Mouse (Mus musculus) WW6 (cell line): ENCODE measurements around the gene Ears2.
A peak's percentile ranks its signal among the peaks of the same experiment; 100 is the strongest.
"Not testable (repeated sequence)": the region's sequence is repeated elsewhere in the genome, so short reads cannot be mapped to it uniquely, and the experiment has no call there.

ENCODE experiments used
- DNase-seq: peaks from one replicate; pipeline ENCODE4 v3.0.0-alpha.2; 2013; ENCODE audit warnings: low read depth, low spot score

Ears2 gene

GRCm38 (mm10) chr7:122066945-122067516, at the start of gene Ears2, which contains the start of gene Ubfd1:
Gene Ears2, minus strand, starts transcription at chr7:122067263.
Gene Ubfd1, plus strand, starts transcription at chr7:122067175.
- DNase-seq = peak; percentile 93

DNA sequence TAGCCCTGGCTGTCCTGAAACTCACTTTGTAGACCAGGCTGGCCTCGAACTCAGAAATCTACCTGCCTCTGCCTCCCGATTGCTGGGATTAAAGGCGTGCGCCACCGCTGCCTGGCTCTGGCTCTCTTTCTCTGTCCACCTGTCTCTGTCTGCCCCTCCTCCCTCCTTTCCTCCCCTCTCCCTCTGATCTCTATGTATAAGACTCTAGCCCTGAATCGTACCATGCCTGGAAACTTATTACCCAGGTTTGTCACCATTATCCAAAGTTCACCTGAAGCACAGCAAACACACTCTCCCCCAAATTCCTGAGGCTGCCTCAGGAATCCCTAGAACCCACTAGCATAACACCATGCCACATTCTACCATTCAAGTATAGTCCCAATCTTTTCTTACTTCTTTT, 41.1 kb upstream of the Ears2 start:
- DNase-seq = no peak

GRCm38 (mm10) chr7:122101747-122102244, 34.7 kb upstream of the Ears2 start, which contains the start of gene Ndufab1:
Gene Ndufab1, minus strand, starts transcription at chr7:122101886.
- peak; percentile 84 for DNase-seq

DNA sequence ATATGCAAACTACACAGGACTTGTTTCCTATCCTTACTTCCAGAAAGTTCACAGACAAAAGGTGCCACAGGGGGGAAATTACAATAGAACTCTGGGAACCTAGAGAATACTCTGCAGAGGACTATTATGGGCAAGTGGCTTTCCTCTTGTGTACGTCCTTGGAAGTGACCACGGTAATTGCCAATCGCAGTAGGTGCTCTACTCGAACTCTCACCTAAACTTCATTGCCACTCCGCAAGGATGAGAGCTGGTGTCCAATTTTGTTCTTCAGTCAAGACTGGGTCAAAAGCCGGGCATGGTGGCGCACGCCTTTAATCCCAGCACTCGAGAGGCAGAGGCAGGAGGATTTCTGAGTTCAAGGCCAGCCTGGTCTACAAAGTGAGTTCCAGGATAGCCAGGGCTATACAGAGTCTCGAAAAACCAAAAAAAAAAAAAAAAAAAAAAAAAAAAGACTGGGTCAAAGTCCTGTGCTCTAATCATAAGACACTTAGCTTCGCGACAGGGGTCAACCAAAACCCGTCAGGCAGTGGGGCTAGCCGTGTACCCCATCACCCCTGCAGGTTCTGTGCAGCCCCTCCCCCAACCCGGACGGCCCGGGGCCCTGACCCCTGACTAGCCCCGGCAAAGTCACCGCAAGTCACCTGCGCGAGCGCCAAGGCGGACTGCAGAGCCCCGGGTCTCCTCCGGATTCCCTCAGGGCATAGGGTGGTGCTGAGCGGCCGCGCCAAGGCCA, 34.1 kb upstream of the Ears2 start:
- not testable (repeated sequence) for DNase-seq

- peak; percentile 38 for DNase-seq
Observed at GRCm38 (mm10) chr7:122099222-122099621, 32.2 kb upstream of the Ears2 start.

- DNase-seq = no peak
Observed at GRCm38 (mm10) chr7:122098009-122098408, 30.9 kb upstream of the Ears2 start.

DNA sequence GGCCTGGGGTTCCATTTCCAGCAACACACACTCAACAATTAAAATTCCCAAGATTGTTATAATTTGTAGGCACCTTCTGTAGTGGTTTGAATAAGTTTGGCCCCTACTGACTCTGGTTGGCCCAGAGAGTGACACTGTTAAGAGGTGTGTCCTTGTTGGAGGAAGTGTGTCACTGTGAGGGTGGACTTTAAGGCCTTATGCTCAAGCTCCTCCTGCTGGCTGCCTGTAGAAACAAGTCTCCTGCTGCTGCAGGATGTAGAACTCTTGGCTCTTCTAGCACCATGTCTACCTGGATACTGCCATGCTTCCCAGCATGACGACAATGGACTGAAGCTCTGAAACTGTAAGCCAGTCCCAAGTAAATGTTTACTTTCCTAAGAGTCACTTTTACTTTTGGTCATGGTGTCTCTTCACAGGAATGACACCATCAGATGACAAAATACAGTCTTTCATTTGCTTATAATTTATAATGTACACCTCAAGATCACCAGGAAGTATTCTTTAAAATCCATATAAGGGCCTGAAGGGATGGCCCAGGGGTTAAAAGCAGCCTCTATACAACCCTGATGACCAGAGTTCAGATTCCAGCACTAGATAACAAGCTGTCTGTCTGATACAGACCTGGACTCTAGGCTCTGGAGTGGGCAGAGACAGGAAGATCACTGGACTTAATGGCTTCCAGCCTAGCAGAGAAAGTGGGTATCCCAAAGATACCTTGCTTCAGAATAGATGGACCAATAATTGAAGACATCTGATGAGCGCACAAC, 27.7 kb upstream of the Ears2 start:
- DNase-seq = no peak

DNA sequence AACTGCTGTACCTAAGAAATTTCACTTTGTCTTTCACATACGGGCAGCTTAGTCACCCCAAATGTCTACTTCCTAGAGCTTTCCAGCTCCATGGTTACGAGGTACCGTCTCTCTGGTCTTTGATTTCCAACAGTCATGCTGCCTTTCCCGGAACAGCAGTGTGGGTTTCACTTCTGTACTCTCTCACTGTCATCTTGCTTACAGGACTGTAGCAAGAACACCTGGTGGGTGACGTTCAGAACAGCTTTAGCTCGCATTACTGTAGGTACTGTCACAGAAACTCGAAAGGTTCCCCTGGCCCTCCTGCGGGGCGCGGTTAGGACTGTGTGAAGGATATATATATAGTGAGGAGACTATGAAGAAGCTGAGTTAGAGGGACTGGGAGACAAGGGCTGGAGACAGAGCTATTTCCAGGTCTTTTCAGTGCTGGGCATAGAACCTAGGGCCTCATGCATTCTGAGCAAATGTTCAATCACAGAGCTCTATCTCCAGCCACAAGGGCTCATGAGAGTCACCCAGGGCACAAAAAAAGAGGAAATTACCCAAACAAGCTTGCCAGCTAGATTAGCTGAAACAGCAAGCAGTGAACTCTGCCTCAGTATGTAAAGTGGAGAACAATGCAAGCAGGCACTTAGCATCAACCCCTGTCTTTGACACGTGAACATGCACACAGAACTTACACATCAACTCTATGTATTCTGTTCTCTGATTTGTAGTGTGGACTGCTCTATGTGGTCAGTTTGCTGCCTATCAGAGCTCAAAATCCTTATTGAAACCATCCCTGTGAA, 20.3 kb upstream of the Ears2 start:
- no peak for DNase-seq

GRCm38 (mm10) chr7:122081071-122081470, 14.0 kb upstream of the Ears2 start:
- no peak for DNase-seq

- DNase-seq = no peak
Observed at GRCm38 (mm10) chr7:122079798-122080554, 12.9 kb upstream of the Ears2 start.

DNA sequence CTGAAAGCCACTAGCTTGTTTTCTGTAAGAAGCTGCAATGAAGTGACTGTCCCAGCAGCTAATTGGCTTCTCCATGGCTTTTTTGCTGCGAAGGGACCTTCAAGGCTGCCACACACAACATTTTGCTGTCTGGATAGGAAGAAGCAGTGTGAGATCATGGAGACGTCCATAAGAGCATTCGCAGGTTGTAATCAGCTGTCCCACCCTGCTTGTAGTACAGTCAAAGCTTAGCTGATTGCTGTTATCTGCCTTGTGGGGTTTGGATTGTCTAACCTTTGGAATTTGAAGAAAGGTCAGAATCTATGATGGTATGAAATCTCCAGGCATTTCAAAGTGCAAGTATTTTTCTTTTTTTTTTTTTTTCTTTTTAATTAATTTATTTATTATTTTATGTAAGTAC, 7.3 kb upstream of the Ears2 start:
- no peak for DNase-seq

GRCm38 (mm10) chr7:122067517-122068381, 686 bp upstream of the Ears2 start:
- no peak for DNase-seq

- DNase-seq = no peak
Observed at GRCm38 (mm10) chr7:122066102-122066944, 740 bp downstream of the Ears2 start.

GRCm38 (mm10) chr7:122065656-122066055, 1.4 kb downstream of the Ears2 start:
- DNase-seq = no peak

DNA sequence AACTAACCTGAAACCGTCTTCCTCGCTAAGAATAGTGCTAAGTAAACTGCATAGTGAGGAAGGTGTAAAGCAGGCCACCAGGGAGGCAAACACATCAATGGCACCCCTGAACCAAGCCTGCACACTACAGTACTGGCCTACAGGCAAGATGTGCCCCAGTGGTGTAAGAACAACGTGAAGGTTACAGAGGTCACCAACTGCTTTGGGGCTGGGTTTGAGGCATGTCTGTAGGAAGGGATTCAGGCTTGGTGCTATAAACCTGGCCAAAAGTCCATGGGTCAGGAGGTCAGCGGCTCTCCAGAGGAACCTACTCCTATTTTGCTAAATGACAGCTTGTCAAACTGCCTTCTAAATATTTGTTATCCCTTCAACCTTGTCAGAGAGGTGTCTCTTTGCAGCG, 10.4 kb downstream of the Ears2 start:
- DNase-seq = no peak

DNA sequence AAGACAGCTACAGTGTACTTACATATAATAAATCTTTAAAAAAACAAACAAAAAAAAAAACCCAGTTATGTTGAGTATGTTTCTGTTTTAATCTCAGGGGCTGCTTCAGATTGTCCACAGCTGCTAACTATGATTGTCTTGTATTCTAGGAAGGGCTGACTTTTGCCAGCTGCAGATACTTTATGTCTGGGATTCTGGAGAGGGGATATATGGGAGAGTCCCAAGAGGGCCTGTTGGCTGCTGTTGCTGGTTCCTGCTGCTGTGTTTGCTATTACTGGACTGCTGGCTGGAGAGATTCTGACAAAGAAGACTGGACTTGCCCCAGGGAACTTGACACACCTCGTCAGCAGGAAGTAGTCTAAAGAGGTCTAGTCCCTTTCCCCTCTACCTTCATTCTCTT, 16.2 kb downstream of the Ears2 start:
- no peak for DNase-seq

- DNase-seq = no peak
Observed at GRCm38 (mm10) chr7:122048191-122048590, 18.9 kb downstream of the Ears2 start.

- no peak for DNase-seq
Observed at GRCm38 (mm10) chr7:122046813-122047212, 20.2 kb downstream of the Ears2 start.

- DNase-seq = no peak
Observed at GRCm38 (mm10) chr7:122045711-122046110, 21.4 kb downstream of the Ears2 start.
